Mouse (Mus musculus) liver, adult (tissue): ENCODE data around the gene Olfr248.

Experiments used
- GATA4 ChIP-seq: IDR thresholded peaks from 2 replicates; pipeline ENCODE4 v1.6.1; 2014; ENCODE audit warnings: mild to moderate bottlenecking, low read length; ENCODE audit not compliant: insufficient replicate concordance

The Olfr248 gene

GRCm38 (mm10) chr1:174390746-174391145 is at the start of gene Olfr248:
Gene Olfr248 (plus strand): TSS chr1:174391046.
- TF ChIP-seq GATA4: no peak

GRCm38 (mm10) chr1:174354640-174355039 is 36.2 kb upstream of the Olfr248 start:
- no peak for TF ChIP-seq GATA4

GRCm38 (mm10) chr1:174364882-174365451 is 25.9 kb upstream of the Olfr248 start, which contains the start of gene Olfr417:
Gene Olfr417 (plus strand): TSS chr1:174365122.
- no peak for TF ChIP-seq GATA4

DNA sequence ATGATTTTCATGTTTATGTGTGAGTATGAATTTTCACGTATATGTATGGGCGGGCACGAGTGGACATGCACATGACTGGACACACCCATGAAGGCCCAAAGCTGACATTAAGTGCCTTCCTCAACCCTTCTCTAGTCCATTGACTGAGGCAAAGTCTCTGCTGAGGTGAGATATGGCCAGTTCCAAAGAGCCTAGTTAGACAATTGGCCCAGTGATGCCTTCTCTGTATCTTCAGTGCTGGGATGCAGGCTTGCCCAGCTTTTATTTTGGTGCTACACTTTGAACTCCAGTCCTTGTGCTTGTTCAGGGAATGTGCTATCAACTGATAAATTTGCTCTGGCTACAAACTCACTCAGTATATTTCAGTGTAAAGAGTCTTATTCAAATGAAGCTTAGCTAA is 17.0 kb upstream of the Olfr248 start:
- TF ChIP-seq GATA4: no peak

GRCm38 (mm10) chr1:174422959-174423358 is 32.1 kb downstream of the Olfr248 start:
- TF ChIP-seq GATA4: no peak

DNA sequence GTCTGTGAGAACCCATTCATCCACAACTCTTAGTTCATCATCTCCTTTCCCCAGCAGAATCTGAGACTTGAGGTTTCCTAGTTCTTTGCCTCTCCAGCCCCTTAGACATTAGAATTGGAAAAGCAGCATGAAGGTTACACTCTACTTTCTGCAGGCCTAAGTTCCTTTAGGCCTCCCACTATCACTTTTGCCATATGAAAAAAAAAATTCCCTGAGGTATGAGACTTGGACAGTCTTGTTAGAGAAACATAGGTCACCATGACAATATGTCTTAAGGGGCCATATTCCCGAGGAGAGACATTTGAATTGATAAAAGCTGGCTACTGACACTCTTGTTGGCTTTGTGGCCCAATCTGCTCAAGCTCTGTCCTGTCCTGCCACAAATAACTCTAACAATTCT is 32.9 kb downstream of the Olfr248 start, which contains the start of gene Olfr414:
Gene Olfr414 (plus strand): TSS at position 301 of the 400 bp plus-strand sequence.
- TF ChIP-seq GATA4: no peak

GRCm38 (mm10) chr1:174426180-174426986 is 35.5 kb downstream of the Olfr248 start:
- no peak for TF ChIP-seq GATA4

- TF ChIP-seq GATA4: no peak
These were observed 36.6 kb downstream of the Olfr248 start for GRCm38 (mm10) chr1:174427402-174427801.

GRCm38 (mm10) chr1:174428407-174428806 is 37.6 kb downstream of the Olfr248 start:
- no peak for TF ChIP-seq GATA4

DNA sequence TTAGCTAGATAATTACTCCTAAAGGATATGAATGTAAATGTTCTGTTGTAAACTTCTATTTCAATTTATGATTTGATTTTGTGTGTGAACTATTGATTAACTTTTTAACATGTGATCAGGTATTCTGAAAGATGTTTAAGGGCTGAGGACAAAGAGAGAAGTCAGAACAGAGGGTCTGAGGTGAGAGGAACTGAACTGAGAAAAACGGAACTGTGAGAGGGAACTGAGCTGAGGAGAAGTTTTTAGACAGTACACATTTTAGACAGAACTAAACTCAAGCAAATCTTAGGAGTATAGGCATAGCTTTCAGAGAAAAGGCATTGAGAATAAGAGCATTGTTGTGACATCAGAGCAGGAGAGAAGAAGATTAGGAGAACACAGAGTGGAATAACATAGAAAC is 43.3 kb downstream of the Olfr248 start:
- TF ChIP-seq GATA4: no peak
